Mouse (Mus musculus) stomach, embryonic 14.5 days (tissue): Measurements from ENCODE around the gene Mmp20. TPM values are rescaled to one million over a fixed set of nuclear protein-coding genes. Genes with fewer than 3 reads are reported as not detected.

Experiments
- ATAC-seq: fragments of 200-750 bp; cut with Nextera tagmentation; 2 replicates; pipeline ENCODE4 v1.8.0; 2017; ENCODE audit warnings: low read depth, moderate TSS enrichment; ENCODE audit not compliant: insufficient number of reproducible peaks, insufficient read depth, low FRiP score
- H3K27ac ChIP-seq: fragments of 300-500 bp; sonication (generic); 2 replicates; pipeline ENCODE4 v1.5.1; 2014; ENCODE audit warnings: mild to moderate bottlenecking, low read length, moderate library complexity, mixed read lengths
- H3K27me3 ChIP-seq: fragments of 300-500 bp; sonication (generic); 2 replicates; pipeline ENCODE4 v1.6.1; 2014; ENCODE audit warnings: low read length, control low read depth, mixed read lengths; ENCODE audit not compliant: control insufficient read depth, insufficient read depth
- H3K36me3 ChIP-seq: fragments of 300-500 bp; sonication (generic); 2 replicates; pipeline ENCODE4 v1.6.1; 2014; ENCODE audit warnings: mild to moderate bottlenecking, control low read depth, low read length, moderate library complexity, mixed read lengths; ENCODE audit not compliant: control insufficient read depth, insufficient read depth
- H3K4me1 ChIP-seq: fragments of 300-500 bp; sonication (generic); 2 replicates; pipeline ENCODE4 v1.6.1; 2014; ENCODE audit warnings: low read length, control low read depth, mixed read lengths; ENCODE audit not compliant: control insufficient read depth, insufficient read depth
- H3K4me2 ChIP-seq: fragments of 300-500 bp; sonication (generic); replicated peaks from 2 replicates; pipeline ENCODE4 v1.6.1; 2014; ENCODE audit warnings: low read depth, low read length, control low read depth
- H3K4me3 ChIP-seq: fragments of 300-500 bp; sonication (generic); 2 replicates; pipeline ENCODE4 v1.5.1; 2014; ENCODE audit warnings: low read depth, low read length, control low read depth
- H3K9ac ChIP-seq: fragments of 300-500 bp; sonication (generic); replicated peaks from 2 replicates; pipeline ENCODE4 v1.6.1; 2014; ENCODE audit warnings: low read depth, mild to moderate bottlenecking, control low read depth, low read length, moderate library complexity, mixed read lengths
- H3K9me3 ChIP-seq: fragments of 300-500 bp; sonication (generic); 2 replicates; pipeline ENCODE4 v1.6.1; 2016; ENCODE audit warnings: low read depth, low read length, control low read depth; ENCODE audit not compliant: control insufficient read depth
- WGBS: fragments of 180-500 bp; shearing (Covaris S2); extraction: QIAGEN DNeasy Blood & Tissue Kit; methylation state at CpG from one replicate; pipeline ENCODE4 v1.1.7; 2014; 5-methylcytosine and 5-hydroxymethylcytosine counted together
- polyA plus RNA-seq: library from polyadenylated mRNA; unstranded; fragments of >200 nt; fragmentation: Nextera tagmentation; extraction: Ambion mirVana; gene quantifications from 2 replicates; pipeline ENCODE4 v1.2.1, GENCODE M21; 2014

Gene Mmp20
- polyA plus RNA-seq, 1 experiment from 2014 or later = 0.12 TPM

- Histone ChIP-seq H3K27ac (no peak overlapping the region), H3K4me3 (no peak overlapping the region), H3K4me1 (no peaks in the 10 kb centered on the region), H3K36me3 (no peaks in the 10 kb centered on the region), H3K27me3 (no peaks in the 10 kb centered on the region), H3K9me3 (no peaks in the 10 kb centered on the region), H3K4me2 (no peak overlapping the region), H3K9ac (no peak overlapping the region)
- WGBS = 79% methylated on average over 9 of the region's 9 CpGs
- ATAC-seq = no peak
These were observed 45.0 kb downstream of the Mmp20 start for GRCm38 (mm10) chr9:7672985-7673384.

DNA sequence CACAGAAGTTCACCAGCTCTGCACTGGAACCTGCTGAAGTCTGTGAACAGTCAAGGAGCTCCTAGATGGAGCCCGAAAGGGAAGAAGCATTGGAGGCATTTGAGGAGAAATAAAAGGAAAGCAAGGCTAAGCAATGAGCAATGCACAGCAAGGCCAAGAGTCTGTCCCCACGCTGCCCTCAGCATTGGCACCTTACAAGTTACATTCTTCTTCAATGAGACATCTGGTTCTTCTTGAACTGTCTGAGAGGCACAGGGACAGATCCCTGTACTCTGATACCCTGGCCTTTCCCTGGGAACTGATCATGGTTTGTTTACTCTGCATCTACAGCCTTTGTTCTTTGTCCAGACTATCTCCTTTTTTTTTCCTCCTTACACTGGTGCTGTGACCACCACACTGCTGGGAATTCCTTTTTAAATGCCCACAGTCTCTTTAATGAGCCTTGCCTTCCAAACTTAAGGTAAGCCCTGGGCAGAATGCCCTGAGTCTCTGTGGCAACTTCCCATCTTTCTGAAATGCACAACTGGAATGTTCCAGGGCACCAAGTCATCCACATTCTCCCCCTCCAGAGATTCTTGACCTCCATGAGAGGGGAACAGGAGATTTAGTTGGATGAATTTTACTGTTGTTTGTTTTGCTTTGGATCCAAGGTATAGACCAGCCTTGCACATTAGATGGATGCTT lies 50.3 kb downstream of the Mmp20 start:
- H3K4me1 ChIP-seq = no peaks in the 10 kb centered on the region
- 74% methylated on average over 2 of the region's 2 CpGs for WGBS
- no peaks in the 10 kb centered on the region for H3K36me3 ChIP-seq

GRCm38 (mm10) chr9:7682081-7682618 lies 54.1 kb downstream of the Mmp20 start:
- no peaks in the 10 kb centered on the region for H3K27me3 ChIP-seq
- no peak overlapping the region for H3K4me3 ChIP-seq
- H3K4me1 ChIP-seq = no peaks in the 10 kb centered on the region
- no peak overlapping the region for H3K4me2 ChIP-seq
- no peak for ATAC-seq
- no peaks in the 10 kb centered on the region for H3K36me3 ChIP-seq
- H3K9ac ChIP-seq = no peak overlapping the region
- H3K9me3 ChIP-seq = no peaks in the 10 kb centered on the region
- H3K27ac ChIP-seq = no peak overlapping the region
- WGBS = 65% methylated on average over 9 of the region's 9 CpGs

More for the DNA sequence above, 50.3 kb downstream of the Mmp20 start:
- H3K4me3 ChIP-seq = no peak overlapping the region
- no peaks in the 10 kb centered on the region for H3K9me3 ChIP-seq
- H3K27ac ChIP-seq = no peak overlapping the region
- no peak for ATAC-seq
- H3K27me3 ChIP-seq = no peaks in the 10 kb centered on the region
- H3K4me2 ChIP-seq = no peak overlapping the region
- H3K9ac ChIP-seq = no peak overlapping the region

GRCm38 (mm10) chr9:7686024-7686423 lies 58.0 kb downstream of the Mmp20 start:
- H3K4me1 ChIP-seq = no peaks in the 10 kb centered on the region
- no peak overlapping the region for H3K4me3 ChIP-seq
- H3K9ac ChIP-seq = no peak overlapping the region
- H3K4me2 ChIP-seq = no peak overlapping the region
- no peak for ATAC-seq
- H3K27me3 ChIP-seq = no peaks in the 10 kb centered on the region
- no peaks in the 10 kb centered on the region for H3K9me3 ChIP-seq
- no peaks in the 10 kb centered on the region for H3K36me3 ChIP-seq
- WGBS = 83% methylated on average over 2 of the region's 2 CpGs
- H3K27ac ChIP-seq = no peak overlapping the region

DNA sequence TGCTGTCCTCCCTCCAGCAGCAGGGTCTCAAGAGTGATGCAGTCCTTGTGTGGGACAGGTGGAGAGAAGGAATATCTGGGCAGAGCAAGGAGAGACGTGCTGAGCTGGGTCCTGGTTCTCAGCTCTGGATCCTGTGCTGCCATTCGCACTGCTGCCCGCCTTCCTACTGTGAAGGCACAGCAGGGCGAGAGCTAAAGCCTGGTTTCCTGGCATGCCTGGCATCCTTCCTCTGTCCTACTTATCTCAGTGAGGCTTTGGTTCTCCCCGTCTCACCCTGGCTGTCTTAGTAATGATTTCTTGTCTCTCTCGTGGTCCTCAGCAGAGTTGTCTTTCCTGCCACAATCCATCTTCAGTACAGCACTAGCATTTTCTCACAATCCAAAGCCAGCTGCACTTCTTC lies 61.8 kb downstream of the Mmp20 start:
- H3K27ac ChIP-seq = no peak overlapping the region
- no peaks in the 10 kb centered on the region for H3K36me3 ChIP-seq
- H3K9me3 ChIP-seq = no peaks in the 10 kb centered on the region
- H3K4me1 ChIP-seq = no peaks in the 10 kb centered on the region
- WGBS = 42% methylated on average over 6 of the region's 6 CpGs
- no peaks in the 10 kb centered on the region for H3K27me3 ChIP-seq
- H3K4me3 ChIP-seq = no peak overlapping the region
- H3K4me2 ChIP-seq = no peak overlapping the region
- no peak for ATAC-seq
- no peak overlapping the region for H3K9ac ChIP-seq

GRCm38 (mm10) chr9:7691790-7692189 lies 63.8 kb downstream of the Mmp20 start, which contains the start of gene Mmp7:
Mmp7 (plus strand) TSS chr9:7692090.
- no peak within 1 kb of the TSS for H3K4me2 ChIP-seq
- H3K4me1 ChIP-seq = no peaks in the 10 kb centered on the region
- WGBS = 53% methylated on average over 1 of the region's 1 CpGs
- H3K4me3 ChIP-seq = no peak within 1 kb of the TSS
- no peak within 1 kb of the TSS for H3K9ac ChIP-seq
- no peaks in the 10 kb centered on the region for H3K9me3 ChIP-seq
- H3K27me3 ChIP-seq = no peaks in the 10 kb centered on the region
- H3K27ac ChIP-seq = no peak within 1 kb of the TSS
- ATAC-seq = no peak
- no peaks in the 10 kb centered on the region for H3K36me3 ChIP-seq

DNA sequence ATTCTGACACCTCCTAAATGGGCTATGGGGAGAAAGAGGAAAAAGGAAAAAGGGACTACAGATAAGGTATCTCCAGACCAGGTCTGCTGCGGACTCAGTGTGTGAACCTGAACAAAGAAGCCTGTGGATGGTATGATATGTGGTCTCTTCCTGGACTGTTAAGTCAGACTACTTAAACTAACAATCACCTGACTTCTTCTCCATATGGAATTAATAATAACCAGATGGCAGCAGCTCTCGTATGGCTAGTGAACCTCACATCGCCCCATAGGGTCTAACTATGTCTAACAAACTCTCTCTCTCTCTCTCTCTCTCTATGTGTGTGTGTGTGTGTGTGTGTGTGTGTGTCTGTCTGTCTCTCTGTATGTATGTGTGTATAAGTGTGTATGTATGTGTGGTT lies 65.9 kb downstream of the Mmp20 start:
- WGBS = 82% methylated on average over 3 of the region's 3 CpGs
- Histone ChIP-seq H3K27ac (no peak overlapping the region), H3K4me1 (no peaks in the 10 kb centered on the region), H3K9ac (no peak overlapping the region), H3K4me3 (no peak overlapping the region), H3K36me3 (no peaks in the 10 kb centered on the region), H3K4me2 (no peak overlapping the region), H3K9me3 (no peaks in the 10 kb centered on the region), H3K27me3 (no peaks in the 10 kb centered on the region)
- ATAC-seq = no peak

DNA sequence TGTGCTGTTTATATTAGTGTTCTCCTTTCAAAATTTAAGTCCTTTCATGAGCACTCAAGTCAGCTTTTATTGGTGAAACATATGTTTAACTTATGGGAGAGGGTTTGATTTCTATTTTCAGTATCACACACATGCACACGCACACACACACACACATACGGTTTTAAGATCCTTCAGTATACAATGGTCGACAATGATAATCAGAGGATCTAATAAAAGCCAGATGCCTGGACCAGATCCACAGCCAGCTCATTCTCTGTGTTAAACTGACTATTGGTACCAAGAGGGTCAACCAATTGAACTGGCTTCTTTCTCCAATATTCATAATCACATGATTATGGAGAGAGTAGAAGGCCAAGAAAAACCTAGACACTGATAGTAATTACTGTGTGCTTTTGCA lies 67.6 kb downstream of the Mmp20 start:
- no peak overlapping the region for H3K4me2 ChIP-seq
- no peaks in the 10 kb centered on the region for H3K9me3 ChIP-seq
- H3K4me1 ChIP-seq = no peaks in the 10 kb centered on the region
- no peaks in the 10 kb centered on the region for H3K36me3 ChIP-seq
- H3K4me3 ChIP-seq = no peak overlapping the region
- no peak overlapping the region for H3K27ac ChIP-seq
- no peak overlapping the region for H3K9ac ChIP-seq
- WGBS = 78% methylated on average over 3 of the region's 3 CpGs
- no peaks in the 10 kb centered on the region for H3K27me3 ChIP-seq
- ATAC-seq = no peak

DNA sequence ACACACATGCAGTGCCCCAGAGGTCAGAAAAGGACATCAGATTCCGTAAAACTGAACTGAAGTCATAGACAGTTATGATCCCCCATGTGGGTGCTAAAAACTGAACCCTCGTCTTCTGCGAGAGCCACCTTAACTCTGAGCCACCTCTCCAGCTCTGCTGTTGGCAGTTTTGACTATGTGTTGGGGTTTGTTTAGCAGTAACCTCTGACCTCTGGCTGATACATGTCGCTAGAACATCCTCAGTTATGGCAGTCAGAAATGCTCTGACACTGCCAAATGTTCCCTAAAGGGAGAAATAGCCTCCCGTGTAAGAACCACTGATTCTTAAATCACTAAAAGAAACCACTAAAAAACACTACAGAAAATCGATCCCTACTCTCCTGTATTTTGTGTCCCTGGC lies 80.7 kb downstream of the Mmp20 start:
- 61% methylated on average over 6 of the region's 6 CpGs for WGBS
- Histone ChIP-seq H3K4me2 (no peak overlapping the region), H3K4me3 (no peak overlapping the region), H3K27ac (no peak overlapping the region), H3K9ac (no peak overlapping the region), H3K9me3 (no peaks in the 10 kb centered on the region), H3K27me3 (no peaks in the 10 kb centered on the region), H3K4me1 (no peaks in the 10 kb centered on the region), H3K36me3 (no peaks in the 10 kb centered on the region)
- no peak for ATAC-seq
